Mouse (Mus musculus) heart, adult 8-10 months (tissue): ENCODE results near the gene Tnfrsf13c. TPM values are rescaled to one million over a fixed set of nuclear protein-coding genes. Genes with fewer than 3 reads are reported as not detected.
A peak's percentile ranks its signal among the peaks of the same experiment; 100 is the strongest.
"Not testable (repeated sequence)": the region's sequence is repeated elsewhere in the genome, so short reads cannot be mapped to it uniquely, and the experiment has no call there.

Experiments
- DNase-seq: peaks from one replicate; pipeline ENCODE4 v3.0.0; 2022; ENCODE audit warnings: low spot score
- total RNA-seq, 4 experiments: library from RNA; stranded (reverse); gene quantifications; 2 replicates each; pipeline ENCODE4 v1.2.4; 2022

The Tnfrsf13c gene
- total RNA-seq = under 1 TPM in 1 of 4 experiments, not detected in 3; 0.26 TPM

GRCm38 (mm10) chr15:82223657-82224601 is at the start of gene Tnfrsf13c:
Gene Tnfrsf13c (minus strand): TSS chr15:82224369.
- no peak for DNase-seq

DNA sequence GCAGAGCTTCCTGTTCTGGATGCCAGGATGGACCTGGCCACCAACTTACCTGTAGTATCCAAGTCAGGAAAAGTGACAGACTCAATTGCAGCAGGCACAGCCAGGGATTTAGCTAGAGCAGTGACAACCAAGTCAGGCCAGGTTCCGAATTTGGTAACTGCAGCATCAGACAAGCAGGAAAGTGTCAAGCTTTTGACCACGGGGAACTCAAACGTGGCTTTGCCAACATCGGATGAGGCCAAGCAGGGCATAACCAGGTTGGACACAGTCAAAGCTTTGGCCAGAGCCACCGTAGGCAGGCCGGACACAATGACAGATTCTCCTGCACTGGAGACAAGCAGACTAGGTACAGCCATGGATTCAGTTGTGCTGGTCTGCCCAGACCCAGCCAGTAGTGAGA is 48.1 kb upstream of the Tnfrsf13c start:
- DNase-seq = no peak

DNA sequence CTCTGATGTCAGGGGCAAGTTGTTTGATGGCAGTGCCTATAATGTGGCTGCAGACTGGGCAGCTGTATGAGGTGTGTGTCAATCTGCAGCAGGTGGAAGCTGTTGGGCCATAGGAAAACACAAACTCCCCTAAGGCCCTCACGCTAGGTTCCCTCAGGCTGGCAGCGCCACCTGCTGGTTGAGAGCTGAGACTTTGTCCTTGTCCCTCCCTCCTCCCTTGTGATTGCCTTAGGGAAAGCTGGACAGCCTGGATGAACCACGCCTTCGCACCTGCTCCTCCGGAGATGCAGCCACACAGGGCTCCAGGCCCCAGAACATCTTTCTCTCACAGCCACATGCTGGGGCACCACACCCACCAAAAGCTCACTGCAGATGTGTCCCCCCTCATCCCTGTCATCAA is 47.0 kb upstream of the Tnfrsf13c start:
- DNase-seq = peak; percentile 9

- DNase-seq = no peak
These were observed 44.6 kb upstream of the Tnfrsf13c start for GRCm38 (mm10) chr15:82268783-82269182.

GRCm38 (mm10) chr15:82268185-82268584 is 44.0 kb upstream of the Tnfrsf13c start:
- DNase-seq = no peak

GRCm38 (mm10) chr15:82266356-82266755 is 42.2 kb upstream of the Tnfrsf13c start:
- peak; percentile 48 for DNase-seq

GRCm38 (mm10) chr15:82259510-82259909 is 35.3 kb upstream of the Tnfrsf13c start:
- peak; percentile 12 for DNase-seq

- no peak for DNase-seq
These were observed 31.8 kb upstream of the Tnfrsf13c start for GRCm38 (mm10) chr15:82255944-82256383.

DNA sequence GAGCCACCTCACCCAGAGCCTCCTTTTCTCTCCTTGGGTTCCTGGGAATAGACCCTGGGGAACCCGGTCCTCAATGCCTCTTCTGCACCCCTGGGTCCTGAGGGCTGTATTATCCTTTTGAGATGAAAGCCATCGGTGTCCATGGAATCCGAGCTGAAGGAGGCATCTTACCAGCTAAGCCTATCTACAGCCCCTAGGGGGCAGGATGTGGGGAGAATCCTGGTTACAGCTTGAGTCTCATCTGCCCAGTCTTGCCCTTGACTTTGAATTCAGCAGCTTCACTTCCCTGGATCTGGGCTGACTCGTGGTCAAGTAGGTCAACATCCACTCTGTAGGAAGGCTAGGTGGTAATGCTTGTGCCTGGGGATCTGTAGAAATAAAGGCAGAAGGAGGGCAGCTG is 31.1 kb upstream of the Tnfrsf13c start:
- DNase-seq = no peak

DNA sequence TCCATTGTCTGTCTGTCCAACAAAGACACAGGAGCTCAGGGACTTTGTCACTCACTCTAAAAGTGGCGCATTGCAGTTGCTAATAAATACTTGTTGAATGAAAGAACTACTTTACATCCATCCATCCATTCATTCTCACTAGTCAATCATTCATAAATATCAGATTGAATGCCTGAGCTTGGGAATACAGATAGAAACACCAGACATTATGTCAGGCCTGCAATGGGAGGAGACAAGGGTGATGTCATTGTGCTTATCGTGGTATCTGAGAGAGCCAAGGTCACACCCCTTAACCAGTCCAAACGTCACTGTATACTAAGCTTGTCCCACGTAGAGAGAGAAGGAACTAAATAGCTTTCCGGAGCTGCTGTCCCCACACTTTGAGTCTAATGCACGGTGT is 27.9 kb upstream of the Tnfrsf13c start, which contains the start of gene 1500009C09Rik:
Gene 1500009C09Rik, plus strand, starts transcription at position 301 of the 400 bp plus-strand sequence.
- DNase-seq = no peak

GRCm38 (mm10) chr15:82251579-82251978 is 27.4 kb upstream of the Tnfrsf13c start:
- no peak for DNase-seq

DNA sequence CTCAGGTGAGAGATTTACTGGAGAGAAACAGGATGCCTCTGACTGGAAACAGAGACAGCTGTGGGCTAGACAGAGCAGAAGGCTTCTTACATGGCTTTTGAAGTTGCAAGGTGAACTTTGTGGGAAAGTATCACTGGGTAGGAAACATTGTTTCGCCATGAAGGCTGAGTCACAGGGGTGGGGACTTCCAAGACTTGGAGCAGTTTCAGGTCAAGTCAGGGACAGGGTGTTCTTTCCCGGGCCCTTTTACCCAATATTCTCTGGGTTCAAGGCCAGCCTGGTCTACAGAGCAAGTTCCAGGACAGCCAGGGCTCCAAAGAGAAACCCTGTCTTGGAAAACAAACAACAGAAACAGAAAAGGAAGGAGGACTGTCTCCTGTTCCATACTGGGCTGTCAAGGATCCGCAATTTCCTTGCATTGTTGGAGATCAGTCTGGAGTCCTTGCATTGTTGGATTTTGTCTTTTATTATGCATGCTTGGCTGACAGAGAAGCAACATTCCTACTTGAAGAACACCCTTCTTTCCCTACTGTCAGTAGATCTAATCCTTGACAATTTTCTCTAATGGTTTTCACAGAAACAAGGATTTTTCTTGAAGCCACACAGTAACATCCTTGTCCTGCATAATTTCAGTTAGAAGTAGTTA is 23.1 kb upstream of the Tnfrsf13c start:
- no peak for DNase-seq

- not testable (repeated sequence) for DNase-seq
These were observed 20.6 kb upstream of the Tnfrsf13c start for GRCm38 (mm10) chr15:82244805-82245161.

DNA sequence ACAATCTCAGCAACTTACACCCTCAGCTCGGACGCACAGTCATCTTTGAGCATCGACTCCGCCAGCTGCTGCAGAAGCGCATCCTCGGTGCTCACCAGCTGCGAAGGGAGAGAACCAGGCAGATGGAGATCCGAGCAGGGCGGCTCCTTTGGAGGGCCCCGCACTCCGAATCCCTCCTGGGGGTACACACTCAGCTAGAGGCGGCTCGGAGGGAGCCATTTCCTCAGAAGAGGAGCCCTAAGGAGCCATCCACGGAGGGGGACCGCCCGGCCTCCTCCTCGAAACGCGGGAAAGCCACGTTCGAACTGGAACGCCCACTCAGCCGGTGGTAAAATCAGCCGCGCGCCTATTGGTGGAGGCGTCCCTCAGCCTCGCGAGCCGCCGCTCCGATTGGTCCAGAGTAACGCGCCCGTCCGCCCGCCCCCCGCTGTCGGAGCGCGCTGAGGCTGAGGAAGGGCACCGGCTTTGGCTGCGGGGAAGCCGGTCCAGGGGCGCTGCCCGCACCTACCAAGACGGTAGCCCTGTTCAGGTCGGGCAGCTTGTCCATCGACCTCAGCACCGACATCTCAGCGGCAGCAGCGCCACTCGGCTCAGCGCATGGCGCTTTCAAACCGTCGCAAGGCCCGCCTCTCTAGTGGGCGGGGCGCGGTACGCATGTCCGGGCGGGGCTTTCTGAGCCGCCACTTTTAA is 20.1 kb upstream of the Tnfrsf13c start, which contains the start of gene Cenpm:
Gene Cenpm, minus strand, starts transcription at position 634 of the 690 bp plus-strand sequence.
- peak; percentile 91 for DNase-seq

GRCm38 (mm10) chr15:82243742-82244114 is 19.6 kb upstream of the Tnfrsf13c start:
- no peak for DNase-seq

GRCm38 (mm10) chr15:82243311-82243710 is 19.1 kb upstream of the Tnfrsf13c start:
- DNase-seq = no peak

GRCm38 (mm10) chr15:82236565-82236964 is 12.4 kb upstream of the Tnfrsf13c start:
- DNase-seq = peak; percentile 78

DNA sequence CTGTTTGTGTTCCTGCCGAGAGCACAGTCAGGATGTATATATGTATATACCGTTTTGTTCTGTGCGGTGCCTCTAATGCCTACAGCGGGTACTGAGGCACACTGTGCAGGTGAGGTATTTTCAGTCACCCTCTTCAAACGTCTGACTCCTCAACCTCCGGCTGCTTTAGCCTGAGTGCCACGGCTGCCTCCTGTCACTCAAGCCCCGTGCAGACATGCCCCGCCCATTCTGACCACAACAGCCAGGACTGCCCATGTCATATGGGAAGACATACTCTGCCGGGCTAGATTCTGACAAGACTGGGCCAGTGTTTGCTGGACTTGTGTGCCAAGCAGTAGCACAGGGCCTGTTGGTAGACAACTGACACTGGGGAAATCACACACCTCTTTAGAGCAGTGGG is 11.5 kb upstream of the Tnfrsf13c start:
- DNase-seq = no peak

DNA sequence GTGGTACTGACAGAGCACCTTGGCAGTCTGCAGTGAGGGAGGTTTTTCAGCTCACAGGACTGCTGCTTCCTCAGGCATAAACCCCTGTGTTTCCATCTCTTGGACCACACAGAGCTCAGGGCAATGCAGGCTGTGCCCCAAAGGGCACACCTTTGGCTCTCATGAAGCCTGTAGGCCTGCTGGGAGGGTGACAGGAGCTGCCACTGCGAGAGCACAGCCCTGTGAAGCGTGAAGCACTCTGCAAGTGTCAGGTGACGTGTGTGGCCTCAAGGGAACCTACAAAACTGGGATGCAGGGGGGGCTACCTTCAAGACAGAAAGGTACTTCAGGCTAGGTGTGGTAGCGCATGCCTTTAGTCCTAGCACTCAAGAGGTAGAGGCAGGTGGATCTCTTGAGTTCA is 8.5 kb upstream of the Tnfrsf13c start:
- no peak for DNase-seq

DNA sequence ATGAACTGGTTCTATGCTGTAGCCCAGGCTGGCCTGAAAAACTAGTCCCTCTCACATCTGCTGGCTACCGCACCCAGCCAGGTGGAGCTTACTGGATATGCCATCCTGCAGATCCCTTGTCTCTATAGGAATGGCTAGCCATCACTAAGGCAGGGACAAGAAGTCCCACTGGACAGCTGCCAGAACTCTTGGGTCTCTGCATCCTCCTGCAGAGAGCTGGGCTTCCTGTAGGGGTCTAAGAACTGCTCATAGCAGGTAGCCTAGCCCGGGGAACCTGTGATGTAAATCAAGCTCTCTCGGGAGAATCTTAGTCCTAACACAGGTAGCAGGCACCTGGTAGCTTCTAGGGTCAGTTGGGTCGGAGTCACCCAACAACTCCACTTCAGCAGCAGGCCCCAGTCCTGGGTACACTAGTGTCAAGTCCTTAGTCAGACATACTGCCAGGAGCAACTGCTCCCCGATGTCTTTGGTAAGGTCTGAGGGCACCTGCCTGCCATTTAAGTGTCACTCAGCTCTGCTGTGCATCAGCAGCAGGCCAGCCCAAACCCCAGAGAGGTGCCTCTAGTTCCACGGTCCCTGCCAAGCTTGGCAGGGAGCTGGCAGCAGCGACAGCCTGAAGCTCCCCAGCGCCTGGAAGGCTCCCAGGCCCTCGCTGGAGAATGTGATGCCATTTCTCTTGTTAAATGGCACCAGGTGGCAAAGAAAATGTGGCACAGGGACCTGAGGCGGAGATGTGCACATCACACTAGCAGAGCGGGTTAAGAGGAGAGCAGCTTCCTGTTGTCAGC is 7.6 kb upstream of the Tnfrsf13c start:
- DNase-seq = no peak

DNA sequence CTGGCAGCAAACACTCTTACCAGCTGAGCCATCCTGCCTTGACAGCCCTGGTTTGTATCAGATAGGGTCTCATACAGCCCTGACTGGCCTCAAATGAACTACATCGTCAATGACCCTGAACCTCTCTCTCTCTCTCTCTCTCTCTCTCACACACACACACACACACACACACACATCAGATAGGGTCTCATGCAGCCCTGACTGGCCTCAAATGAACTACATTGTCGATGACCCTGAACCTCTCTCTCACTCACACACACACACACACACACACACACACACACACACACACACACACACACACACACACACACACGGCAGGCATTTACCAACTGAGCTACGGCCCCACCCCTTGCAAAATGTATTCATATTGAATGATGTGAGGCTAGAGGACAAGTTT is 6.9 kb upstream of the Tnfrsf13c start:
- no peak for DNase-seq
